Mouse (Mus musculus) G1E (cell line): Measurements from ENCODE around the gene Dkk3.

Experiments
- CTCF ChIP-seq: IDR thresholded peaks from 2 replicates; pipeline ENCODE4 v1.5.1; 2012; ENCODE audit warnings: low read depth, low read length, inconsistent platforms, mixed read lengths
- GATA1 ChIP-seq: IDR thresholded peaks from 2 replicates; pipeline ENCODE4 v1.6.1; 2012; ENCODE audit warnings: borderline replicate concordance, low read length, inconsistent platforms, mixed read lengths
- GATA2 ChIP-seq: IDR thresholded peaks from 2 replicates; pipeline ENCODE4 v1.6.1; 2012; ENCODE audit warnings: low read depth, low read length, inconsistent platforms, borderline replicate concordance
- POLR2AphosphoS5 ChIP-seq: IDR thresholded peaks from 2 replicates; pipeline ENCODE4 v1.6.1; 2012; ENCODE audit warnings: low read depth, low read length, inconsistent platforms; ENCODE audit not compliant: insufficient replicate concordance
- TAL1 ChIP-seq: conservative IDR thresholded peaks from 2 replicates; pipeline ENCODE4 v1.6.1; 2012; ENCODE audit warnings: low read depth, low read length, inconsistent platforms, mixed read lengths

GRCm38 (mm10) chr7:112157584-112158315 is 1.1 kb downstream of the Dkk3 start:
- TF ChIP-seq GATA1 (no peak), CTCF (no peak), GATA2 (no peak), TAL1 (no peak), POLR2AphosphoS5 (no peak)
